Mouse (Mus musculus) olfactory bulb, adult 2 months (tissue): ENCODE measurements around the gene Sarm1.

Experiments
- CTCF ChIP-seq: fragments of 200-500 bp; IDR thresholded peaks from 2 replicates; pipeline ENCODE4 v1.5.1; 2012; ENCODE audit warnings: low read depth, mild to moderate bottlenecking, low read length, moderate library complexity; ENCODE audit not compliant: insufficient read depth
- POLR2A ChIP-seq: fragments of 200-500 bp; IDR thresholded peaks from 2 replicates; pipeline ENCODE4 v1.6.1; 2012; ENCODE audit warnings: mild to moderate bottlenecking, low read depth, low read length, moderate library complexity; ENCODE audit not compliant: insufficient read depth

DNA sequence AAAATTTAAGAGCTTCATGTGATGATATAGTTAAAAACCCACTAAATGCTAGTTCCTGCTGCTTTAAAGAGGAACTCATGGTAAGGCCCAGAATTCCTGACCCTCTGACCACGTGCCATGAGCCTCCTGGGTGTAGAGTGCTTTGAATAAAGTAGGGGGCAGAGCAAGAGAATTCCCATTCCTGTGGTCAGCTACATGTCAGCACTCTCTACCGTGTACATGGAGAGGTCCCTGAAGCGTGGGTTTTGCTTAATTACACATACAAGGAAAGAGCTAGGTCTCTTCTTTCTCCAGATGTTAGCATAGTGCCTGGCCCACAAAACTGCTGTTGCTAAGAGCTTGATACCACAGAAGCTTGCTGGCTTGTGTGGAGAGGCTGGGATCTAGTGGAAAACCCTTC lies 7.9 kb upstream of the Sarm1 start:
- TF ChIP-seq CTCF (no peak), POLR2A (no peak)
